Comparison of ENCODE assay signal across 10 mouse cellular contexts in genomic region chr19:57782366-57783089, GRCm38 (mm10).
DNase-seq lines count a peak whose midpoint lies in the region; ATAC-seq lines count a peak whose summit lies in the region.
"Had no signal": no experiment of that assay in that cellular context is flagged by ENCODE, and none has a peak within 500 bp of the region (broad histone marks: within the 10 kb centered on the region; RNA-seq: fewer than 3 reads in every experiment).

No protein-coding gene starts in this region.

- peak; percentile 13 for DNase-seq in heart, adult 8-10 months (ENCODE audit: low spot score)
- no peak for DNase-seq in heart, postnatal 4 days
- peak; percentile 88 for DNase-seq in brain, adult 2 months (ENCODE audit: low read depth, low spot score)
- peak; percentile 67 to 68 for DNase-seq in cerebellum, postnatal 10 days
- peak; percentile 75 for DNase-seq in right cerebral cortex, adult 18-20 months
- no peak for DNase-seq in embryo, embryonic 11 days

- no peak for ATAC-seq in megakaryocyte-erythroid progenitor cell, adult 5-6 weeks (replicated peaks; ENCODE audit: low FRiP score, low TSS enrichment, poor library complexity, severe bottlenecking)
- ATAC-seq: forebrain, embryonic 13.5 days; inflammation-experienced regulatory T-cells, adult 6 months; midbrain, embryonic 13.5 days had no signal

Comparison
In these comparisons a context has a peak if more than half of its experiments do, and no peak if none do; other contexts are left out.
1. DNase-seq: peak in heart, adult 8-10 months (single experiment), brain, adult 2 months (single experiment), cerebellum, postnatal 10 days (2 of 2) and right cerebral cortex, adult 18-20 months (single experiment); none in heart, postnatal 4 days (single experiment) and embryo, embryonic 11 days (single experiment).